Mouse (Mus musculus): ENCODE results near the gene Fgf7.

Gene Fgf7

GRCm38 (mm10) chr2:126061037-126061773, 26.7 kb downstream of the Fgf7 start:
- no peak for DNase-seq (ENCODE audit: low read depth, low spot score)

- no peak for DNase-seq (ENCODE audit: low read depth, low spot score)
Observed at GRCm38 (mm10) chr2:126062876-126063275, 28.4 kb downstream of the Fgf7 start.

GRCm38 (mm10) chr2:126064814-126065213, 30.4 kb downstream of the Fgf7 start:
- DNase-seq (ENCODE audit: low read depth, low spot score) = no peak

GRCm38 (mm10) chr2:126065303-126065856, 30.9 kb downstream of the Fgf7 start:
- no peak for DNase-seq (ENCODE audit: low read depth, low spot score)

- DNase-seq (ENCODE audit: low read depth, low spot score) = no peak
Observed at GRCm38 (mm10) chr2:126069740-126070139, 35.3 kb downstream of the Fgf7 start.

GRCm38 (mm10) chr2:126073744-126074143, 39.3 kb downstream of the Fgf7 start:
- DNase-seq (ENCODE audit: low read depth, low spot score) = no peak

GRCm38 (mm10) chr2:126076506-126076905, 42.0 kb downstream of the Fgf7 start:
- no peak for DNase-seq (ENCODE audit: low read depth, low spot score)

- no peak for DNase-seq (ENCODE audit: low read depth, low spot score)
Observed at GRCm38 (mm10) chr2:126079086-126079485, 44.6 kb downstream of the Fgf7 start.

- DNase-seq (ENCODE audit: low read depth, low spot score) = no peak
Observed at GRCm38 (mm10) chr2:126084326-126084725, 49.9 kb downstream of the Fgf7 start.

- DNase-seq (ENCODE audit: low read depth, low spot score) = no peak
Observed at GRCm38 (mm10) chr2:126086187-126086586, 51.7 kb downstream of the Fgf7 start.

- no peak for DNase-seq (ENCODE audit: low read depth, low spot score)
Observed at GRCm38 (mm10) chr2:126090432-126090831, 56.0 kb downstream of the Fgf7 start.

GRCm38 (mm10) chr2:126094616-126095015, 60.2 kb downstream of the Fgf7 start:
- no peak for DNase-seq (ENCODE audit: low read depth, low spot score)
